Mouse (Mus musculus): ENCODE measurements around the gene Gmppa.

DNA sequence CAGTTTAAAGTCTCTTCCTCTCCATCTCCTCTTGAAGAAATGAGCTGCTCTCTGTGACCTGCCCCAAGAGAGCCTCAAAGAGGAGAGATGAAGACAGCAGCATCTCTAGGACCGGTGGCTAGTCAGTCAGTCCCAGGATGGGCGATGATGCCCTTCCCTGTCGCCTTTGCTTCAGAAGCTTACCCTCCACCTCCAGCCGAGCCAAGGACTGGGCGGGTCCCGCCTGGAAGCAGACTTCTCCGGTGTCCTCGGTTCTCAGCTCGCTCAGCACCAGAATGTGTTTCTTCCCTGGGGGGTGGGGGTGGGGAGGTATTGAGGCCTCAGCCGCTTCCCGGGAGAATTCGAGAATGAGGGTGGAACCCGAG, 51.3 kb downstream of the Gmppa start:
- TF ChIP-seq TAL1 (IDR thresholded peaks at IDR 0.05; ENCODE audit: low read length) (no peak), GATA1 (IDR thresholded peaks at IDR 0.05; ENCODE audit: low read length) (no peak)
